Mouse (Mus musculus) forebrain, embryonic 16.5 days (tissue): ENCODE measurements around the gene Ccdc141. TPM values are rescaled to one million over a fixed set of nuclear protein-coding genes. Genes with fewer than 3 reads are reported as not detected.

ENCODE experiments used
- ATAC-seq: fragments of 200-750 bp; cut with Nextera tagmentation; 2 replicates; pipeline ENCODE4 v1.8.0; 2017; ENCODE audit warnings: mild to moderate bottlenecking, moderate library complexity
- H3K27ac ChIP-seq: fragments of 300-500 bp; sonication (generic); 2 replicates; pipeline ENCODE4 v1.5.1; 2014; ENCODE audit warnings: low read length, control low read depth
- H3K27me3 ChIP-seq: fragments of 300-500 bp; sonication (generic); replicated peaks from 2 replicates; pipeline ENCODE4 v1.6.1; 2014; ENCODE audit warnings: low read length; ENCODE audit not compliant: control insufficient read depth, insufficient read depth
- H3K36me3 ChIP-seq: fragments of 300-500 bp; sonication (generic); 2 replicates; pipeline ENCODE4 v1.6.1; 2014; ENCODE audit not compliant: control insufficient read depth, insufficient read depth
- H3K4me1 ChIP-seq: fragments of 300-500 bp; sonication (generic); replicated peaks from 2 replicates; pipeline ENCODE4 v1.6.1; 2014; ENCODE audit warnings: low read length; ENCODE audit not compliant: control insufficient read depth, insufficient read depth
- H3K4me2 ChIP-seq: fragments of 300-500 bp; sonication (generic); 2 replicates; pipeline ENCODE4 v1.6.1; 2014; ENCODE audit warnings: mild to moderate bottlenecking, low read length, control low read depth
- H3K4me3 ChIP-seq: fragments of 300-500 bp; sonication (generic); replicated peaks from 2 replicates; pipeline ENCODE4 v1.5.1; 2014; ENCODE audit warnings: mild to moderate bottlenecking, low read length, control low read depth
- H3K9ac ChIP-seq: fragments of 300-500 bp; sonication (generic); replicated peaks from 2 replicates; pipeline ENCODE4 v1.6.1; 2014; ENCODE audit warnings: low read depth, low read length, control low read depth
- H3K9me3 ChIP-seq: fragments of 300-500 bp; sonication (generic); 2 replicates; pipeline ENCODE4 v1.6.1; 2016; ENCODE audit warnings: low read length; ENCODE audit not compliant: control insufficient read depth
- WGBS: fragments of 180-500 bp; shearing (Covaris S2); extraction: QIAGEN DNeasy Blood & Tissue Kit; methylation state at CpG from one replicate; pipeline ENCODE4 v1.1.7; 2014; 5-methylcytosine and 5-hydroxymethylcytosine counted together
- polyA plus RNA-seq: library from polyadenylated mRNA; unstranded; fragments of >200 nt; fragmentation: Nextera tagmentation; extraction: Ambion mirVana; gene quantifications from 2 replicates; pipeline ENCODE4 v1.2.1, GENCODE M21; 2015

Ccdc141 gene
- polyA plus RNA-seq, 1 experiment from 2014 or later: 4.8 TPM

DNA sequence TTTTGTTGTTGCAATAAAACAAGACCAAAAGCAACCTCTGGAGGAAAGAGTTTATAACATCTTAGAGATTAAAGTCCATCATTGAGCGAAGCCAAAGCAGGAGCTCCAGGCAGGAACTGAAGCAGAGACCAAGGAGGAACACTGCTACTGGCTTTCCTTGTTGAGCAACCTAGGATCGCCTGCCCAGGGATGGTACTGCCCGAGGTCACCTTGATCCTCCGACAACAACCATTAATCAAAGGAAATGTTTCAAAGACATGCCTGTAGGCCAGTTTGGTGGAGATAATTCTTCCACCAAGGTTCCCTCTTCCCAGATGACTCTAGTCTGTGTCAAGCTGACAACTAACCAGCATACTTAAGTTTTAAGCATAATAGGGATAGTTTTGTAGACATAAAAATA, 91.7 kb downstream of the Ccdc141 start:
- Histone ChIP-seq H3K4me2 (no peak overlapping the region), H3K27me3 (no peaks in the 10 kb centered on the region), H3K9me3 (no peaks in the 10 kb centered on the region), H3K9ac (no peak overlapping the region), H3K4me3 (no peak overlapping the region), H3K36me3 (no peaks in the 10 kb centered on the region), H3K27ac (no peak overlapping the region), H3K4me1 (peaks cover 2% of the 10 kb centered on the region; the same call in 1 of the 2 replicates)
- no peak for ATAC-seq
- WGBS: 96% methylated on average over 4 of the region's 4 CpGs

DNA sequence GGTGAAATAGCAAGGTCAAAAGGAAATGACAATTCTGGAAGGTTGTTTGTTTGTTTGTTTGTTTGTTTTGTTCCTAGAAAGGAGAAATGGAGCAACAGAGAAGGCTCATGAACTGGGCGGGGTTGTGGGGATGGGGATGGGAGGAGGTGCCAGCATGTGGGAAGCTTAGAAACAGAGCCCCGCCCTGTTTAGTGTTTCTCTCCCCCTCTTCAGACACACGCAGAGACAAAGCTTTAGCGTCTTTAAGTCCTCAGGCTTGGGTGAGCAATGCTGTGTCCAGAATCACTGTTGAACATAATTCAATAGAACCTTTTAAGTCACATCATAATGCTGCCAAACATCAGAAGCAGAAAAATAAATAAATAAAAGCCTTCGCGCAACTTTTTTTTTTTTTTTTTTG, 96.1 kb downstream of the Ccdc141 start:
- WGBS: 22% methylated on average over 6 of the region's 6 CpGs
- Histone ChIP-seq H3K27me3 (no peaks in the 10 kb centered on the region), H3K36me3 (no peaks in the 10 kb centered on the region), H3K27ac (no peak overlapping the region), H3K9ac (no peak overlapping the region), H3K9me3 (no peaks in the 10 kb centered on the region), H3K4me1 (peaks cover 2% of the 10 kb centered on the region; the same call in 1 of the 2 replicates), H3K4me2 (no peak overlapping the region), H3K4me3 (no peak overlapping the region)
- ATAC-seq: no peak

DNA sequence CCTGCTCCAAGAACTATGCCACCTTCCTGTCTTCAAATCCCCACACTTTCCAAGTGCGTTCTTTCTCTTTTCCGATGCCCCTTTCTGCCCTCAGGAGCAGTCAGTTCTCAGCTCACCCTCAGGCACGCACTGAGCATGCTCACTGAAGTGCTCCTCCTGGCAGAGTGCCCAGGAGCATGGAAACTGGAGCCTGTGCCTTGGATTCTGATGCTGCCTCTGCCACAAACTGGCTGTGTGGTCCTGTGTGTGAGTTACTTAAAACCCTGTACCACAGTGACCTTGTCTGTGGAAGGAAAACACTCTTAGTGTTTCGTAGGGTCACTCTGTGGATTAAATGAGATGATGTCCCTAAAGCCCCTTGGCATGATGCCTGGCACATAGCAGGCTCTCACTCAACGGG, 96.5 kb downstream of the Ccdc141 start:
- H3K4me3 ChIP-seq: no peak overlapping the region
- no peaks in the 10 kb centered on the region for H3K36me3 ChIP-seq
- WGBS: 32% methylated on average over 5 of the region's 5 CpGs
- peak; percentile 74; the same call in 1 of the 2 replicates for ATAC-seq
- H3K27ac ChIP-seq: no peak overlapping the region
- H3K27me3 ChIP-seq: no peaks in the 10 kb centered on the region
- H3K4me1 ChIP-seq: peaks cover 2% of the 10 kb centered on the region; the same call in 1 of the 2 replicates
- no peak overlapping the region for H3K4me2 ChIP-seq
- no peaks in the 10 kb centered on the region for H3K9me3 ChIP-seq
- H3K9ac ChIP-seq: no peak overlapping the region

DNA sequence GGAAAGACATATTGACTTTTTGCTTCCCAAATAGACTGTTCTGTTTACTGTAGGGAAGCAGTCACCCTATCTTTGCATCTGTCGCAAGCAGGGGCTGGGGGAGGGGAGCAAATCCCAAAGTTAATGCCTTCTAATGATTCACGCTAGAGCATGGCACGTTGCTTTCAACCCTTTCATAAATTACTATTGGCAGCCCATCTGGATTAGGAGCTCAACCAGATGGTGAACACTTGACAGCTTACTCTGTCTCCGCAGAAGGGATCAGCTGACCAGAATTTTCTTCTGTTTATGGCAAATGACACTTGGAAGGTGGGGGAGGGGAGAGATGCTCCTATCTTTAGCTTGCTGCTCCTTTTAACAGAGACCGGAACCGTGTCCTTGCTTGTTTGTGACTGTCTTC, 105.1 kb downstream of the Ccdc141 start:
- ATAC-seq: peak; percentile 91
- Histone ChIP-seq H3K4me2 (peak overlapping the region; percentile 2; the same call in 1 of the 2 replicates), H3K36me3 (no peaks in the 10 kb centered on the region), H3K9ac (no peak overlapping the region), H3K9me3 (no peaks in the 10 kb centered on the region), H3K4me1 (peaks cover 14% of the 10 kb centered on the region), H3K27ac (peak overlapping the region; percentile 75), H3K4me3 (no peak overlapping the region), H3K27me3 (no peaks in the 10 kb centered on the region)
- WGBS: 22% methylated on average over 6 of the region's 6 CpGs

DNA sequence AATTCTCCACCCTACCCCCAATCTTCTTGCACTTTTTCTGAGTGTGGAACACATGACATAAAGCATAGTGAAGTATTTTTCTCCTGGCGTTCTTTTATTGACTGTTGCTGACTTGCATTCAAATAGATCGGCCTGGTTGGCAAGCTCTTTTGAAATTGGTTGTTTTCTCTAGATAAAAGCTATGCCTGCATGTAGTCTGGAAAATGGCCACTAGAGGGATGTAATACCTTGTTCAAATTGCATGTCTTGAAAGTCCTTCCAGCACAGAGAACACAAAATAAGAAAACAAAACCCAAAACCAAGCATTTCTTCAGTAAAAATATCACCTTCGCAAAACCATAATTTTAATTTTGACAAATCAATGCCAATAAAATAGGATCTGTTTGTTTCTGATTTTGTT, 108.6 kb downstream of the Ccdc141 start:
- no peak for ATAC-seq
- 26% methylated on average over 3 of the region's 3 CpGs for WGBS
- H3K27me3 ChIP-seq: no peaks in the 10 kb centered on the region
- H3K9me3 ChIP-seq: no peaks in the 10 kb centered on the region
- H3K9ac ChIP-seq: no peak overlapping the region
- H3K36me3 ChIP-seq: no peaks in the 10 kb centered on the region
- H3K4me3 ChIP-seq: no peak overlapping the region
- H3K27ac ChIP-seq: no peak overlapping the region
- H3K4me2 ChIP-seq: no peak overlapping the region
- peaks cover 18% of the 10 kb centered on the region for H3K4me1 ChIP-seq

DNA sequence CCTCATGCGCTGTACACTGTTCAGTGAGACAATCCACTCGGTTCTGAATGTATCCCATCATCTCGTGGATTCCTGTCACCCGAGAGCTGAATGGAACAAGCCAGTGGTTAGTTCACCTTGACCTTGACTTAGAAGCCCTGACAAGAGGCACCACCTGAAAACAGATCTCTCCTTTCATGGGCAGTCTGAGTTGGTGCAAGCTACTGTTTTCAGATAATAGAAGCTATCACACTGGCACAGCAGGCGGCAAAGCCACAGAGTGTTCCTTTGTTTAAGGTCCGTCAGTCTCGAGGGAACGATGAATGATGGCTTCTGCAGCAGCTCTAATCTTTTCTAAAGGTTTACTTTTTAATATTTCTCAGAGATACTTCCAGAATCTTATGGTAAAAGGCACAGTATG, 110.8 kb downstream of the Ccdc141 start:
- Histone ChIP-seq H3K9ac (no peak overlapping the region), H3K27me3 (no peaks in the 10 kb centered on the region), H3K36me3 (no peaks in the 10 kb centered on the region), H3K4me3 (no peak overlapping the region), H3K4me1 (peaks cover 13% of the 10 kb centered on the region), H3K4me2 (no peak overlapping the region), H3K9me3 (no peaks in the 10 kb centered on the region), H3K27ac (no peak overlapping the region)
- no peak for ATAC-seq
- WGBS: 14% methylated on average over 8 of the region's 8 CpGs

DNA sequence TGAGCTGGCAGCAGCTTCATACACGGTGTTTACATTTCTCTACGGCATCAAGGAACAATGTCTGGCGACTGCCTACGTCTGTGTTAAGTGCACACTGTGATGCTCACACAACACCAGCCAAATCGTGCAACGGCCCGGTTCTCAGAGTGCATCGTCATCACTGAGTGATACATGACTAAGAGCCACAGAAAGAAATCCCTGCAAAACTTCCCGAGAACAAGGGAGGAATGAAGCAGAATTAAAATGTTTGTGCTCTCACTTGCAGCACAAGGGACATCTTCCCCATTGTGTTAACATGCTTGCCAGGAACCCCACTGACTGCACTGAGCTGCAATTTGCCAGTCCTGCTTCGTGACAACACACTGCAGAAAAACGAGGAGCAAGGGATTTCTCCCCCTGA, 114.1 kb downstream of the Ccdc141 start:
- WGBS: 10% methylated on average over 11 of the region's 11 CpGs
- Histone ChIP-seq H3K9ac (no peak overlapping the region; the same call in 1 of the 2 replicates), H3K9me3 (no peaks in the 10 kb centered on the region), H3K4me3 (no peak overlapping the region), H3K4me1 (peaks cover 13% of the 10 kb centered on the region), H3K36me3 (no peaks in the 10 kb centered on the region), H3K27ac (no peak overlapping the region), H3K4me2 (peak overlapping the region; percentile 10; the same call in 1 of the 2 replicates), H3K27me3 (no peaks in the 10 kb centered on the region)
- ATAC-seq: peak; percentile 51

DNA sequence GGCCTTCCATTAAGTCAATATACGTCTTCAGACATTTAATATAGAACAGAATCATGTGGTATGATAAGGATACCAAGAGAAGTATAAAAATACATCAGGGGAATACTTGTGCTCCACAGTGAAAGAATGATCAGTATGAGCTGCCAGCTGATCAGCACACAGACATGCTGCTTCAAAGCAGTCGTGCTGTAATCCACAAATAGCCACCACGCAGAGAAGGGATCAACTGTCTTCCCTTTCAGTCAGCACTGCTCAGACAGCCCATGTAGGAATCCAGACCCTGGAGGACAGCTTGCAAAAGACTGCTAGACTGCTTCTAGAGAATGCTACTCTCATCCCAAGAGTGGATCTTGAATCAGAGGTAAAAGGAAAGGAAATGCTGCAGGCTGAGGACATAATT, 127.5 kb downstream of the Ccdc141 start:
- H3K9me3 ChIP-seq: no peaks in the 10 kb centered on the region
- no peak for ATAC-seq
- no peak overlapping the region for H3K27ac ChIP-seq
- H3K4me2 ChIP-seq: no peak overlapping the region
- no peaks in the 10 kb centered on the region for H3K4me1 ChIP-seq
- H3K9ac ChIP-seq: no peak overlapping the region
- H3K27me3 ChIP-seq: no peaks in the 10 kb centered on the region
- H3K4me3 ChIP-seq: no peak overlapping the region
- H3K36me3 ChIP-seq: no peaks in the 10 kb centered on the region
- 74% methylated on average over 3 of the region's 3 CpGs for WGBS

DNA sequence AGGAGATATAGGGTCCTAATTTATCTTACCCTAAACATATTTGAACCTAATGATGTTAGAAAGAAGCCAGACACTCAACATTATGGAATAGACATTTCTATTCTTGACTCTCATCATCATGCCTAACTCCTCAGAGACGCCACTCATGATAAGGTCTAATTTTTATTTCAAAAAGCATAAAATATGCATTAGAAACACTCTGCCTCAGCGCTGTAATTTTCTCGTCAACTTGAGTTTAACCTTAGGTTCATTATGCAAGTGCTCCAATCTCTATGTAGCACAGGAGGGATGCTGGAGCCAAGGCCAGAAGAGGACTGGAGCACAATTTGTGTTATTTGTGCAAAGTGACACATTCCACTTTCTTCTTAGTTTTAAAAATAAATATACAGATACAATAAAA, 130.8 kb downstream of the Ccdc141 start:
- WGBS: 68% methylated on average over 3 of the region's 3 CpGs
- no peaks in the 10 kb centered on the region for H3K36me3 ChIP-seq
- no peaks in the 10 kb centered on the region for H3K9me3 ChIP-seq
- no peaks in the 10 kb centered on the region for H3K4me1 ChIP-seq
- no peak overlapping the region for H3K4me2 ChIP-seq
- ATAC-seq: peak; percentile 59; the same call in 1 of the 2 replicates
- H3K27me3 ChIP-seq: no peaks in the 10 kb centered on the region
- peak overlapping the region; percentile 78 for H3K27ac ChIP-seq
- no peak overlapping the region for H3K9ac ChIP-seq
- H3K4me3 ChIP-seq: no peak overlapping the region

DNA sequence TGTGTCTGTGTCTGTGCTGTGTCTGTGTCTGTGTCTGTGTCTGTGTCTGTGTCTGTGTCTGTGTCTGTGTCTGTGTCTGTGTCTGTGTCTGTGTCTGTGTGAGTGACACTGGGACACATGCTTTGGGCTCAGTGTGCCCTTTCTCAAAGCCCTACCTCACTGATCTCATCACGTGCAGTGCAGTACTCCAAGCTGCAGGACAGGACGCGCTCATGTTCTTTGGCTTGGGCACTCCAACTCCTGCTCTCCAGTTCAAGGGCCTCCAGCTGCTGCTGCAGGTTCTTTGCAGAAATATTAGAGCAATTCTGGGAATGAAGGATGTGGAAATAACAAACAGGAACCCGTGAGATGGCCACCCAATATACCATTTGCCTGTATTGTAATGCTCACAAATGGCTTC, 131.2 kb downstream of the Ccdc141 start:
- no peak overlapping the region for H3K4me2 ChIP-seq
- peak overlapping the region; percentile 78 for H3K27ac ChIP-seq
- H3K4me1 ChIP-seq: no peaks in the 10 kb centered on the region
- WGBS: 73% methylated on average over 4 of the region's 4 CpGs
- no peaks in the 10 kb centered on the region for H3K9me3 ChIP-seq
- H3K9ac ChIP-seq: no peak overlapping the region
- no peak for ATAC-seq
- H3K27me3 ChIP-seq: no peaks in the 10 kb centered on the region
- H3K36me3 ChIP-seq: no peaks in the 10 kb centered on the region
- H3K4me3 ChIP-seq: no peak overlapping the region
